Mouse (Mus musculus): ENCODE measurements around the gene Grin3a. TPM values are rescaled to one million over a fixed set of nuclear protein-coding genes. Genes with fewer than 3 reads are reported as not detected.
"Not testable (repeated sequence)": the region's sequence is repeated elsewhere in the genome, so short reads cannot be mapped to it uniquely, and the experiment has no call there.

The Grin3a gene
- total RNA-seq, 2 experiments from 2014 or later = not detected

DNA sequence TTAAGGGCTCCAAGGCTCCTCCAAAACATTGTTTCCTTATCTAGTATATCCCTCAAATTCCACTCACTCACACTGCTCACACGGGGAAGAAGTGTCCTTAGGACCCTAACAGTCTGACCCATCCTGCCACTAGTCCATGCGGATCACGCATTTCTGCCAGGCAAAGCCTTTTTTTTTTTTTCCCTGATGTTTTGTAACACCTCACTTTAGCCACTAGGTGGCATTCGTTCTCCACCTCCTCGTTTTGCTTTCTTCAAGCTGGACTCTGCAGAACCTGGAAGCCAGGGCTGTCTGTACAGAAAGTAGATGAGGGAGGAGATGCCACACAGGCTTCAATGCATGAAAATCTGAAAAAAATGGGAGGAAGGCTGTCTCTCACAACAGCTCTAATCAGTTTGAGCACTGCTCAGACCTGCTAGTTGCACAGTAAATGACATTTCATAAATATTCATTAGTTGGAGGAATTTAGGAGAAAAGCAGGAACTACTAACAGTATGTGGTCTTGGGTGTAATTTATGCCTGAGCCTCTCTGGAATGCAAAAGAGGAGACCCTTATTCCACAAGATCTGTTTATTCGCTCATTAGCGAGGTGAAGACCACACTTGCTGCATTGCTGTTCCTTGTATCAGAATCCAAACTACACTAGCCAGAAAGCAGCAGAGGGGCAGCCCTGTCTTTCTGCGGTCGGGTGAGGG, 156.8 kb downstream of the Grin3a start:
- ATAC-seq (replicated peaks; ENCODE audit: low FRiP score, low TSS enrichment, poor library complexity, severe bottlenecking) = peak; percentile 68

GRCm38 (mm10) chr4:49681812-49682211, 163.7 kb downstream of the Grin3a start, which contains the start of gene Ppp3r2:
Ppp3r2 (minus strand) TSS chr4:49682024.
- no peak for ATAC-seq (replicated peaks; ENCODE audit: low FRiP score, low TSS enrichment, poor library complexity, severe bottlenecking)

- ATAC-seq (replicated peaks; ENCODE audit: low FRiP score, low TSS enrichment, poor library complexity, severe bottlenecking) = no peak
Measured at GRCm38 (mm10) chr4:49680171-49680875, 165.2 kb downstream of the Grin3a start.

DNA sequence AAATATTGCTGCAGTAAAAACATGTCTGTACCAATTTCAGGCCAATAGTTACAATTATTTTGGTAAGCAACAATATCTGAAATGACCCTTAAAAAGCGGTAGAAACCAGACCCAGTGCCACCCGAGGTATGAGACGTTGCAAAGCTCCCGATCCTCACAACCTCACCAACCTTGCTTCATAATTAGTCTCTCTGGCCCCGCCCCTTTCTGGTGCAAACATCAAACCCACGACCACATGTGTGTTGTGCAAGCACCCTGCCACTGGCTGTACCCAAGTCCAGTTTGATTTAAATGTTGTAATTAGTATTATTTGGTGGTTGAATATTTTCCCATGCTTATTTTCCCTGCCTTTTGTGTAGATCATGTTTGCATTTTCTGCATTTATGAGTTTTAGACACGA, 168.8 kb downstream of the Grin3a start:
- ATAC-seq (replicated peaks; ENCODE audit: low FRiP score, low TSS enrichment, poor library complexity, severe bottlenecking) = no peak

GRCm38 (mm10) chr4:49676071-49676470, 169.5 kb downstream of the Grin3a start:
- ATAC-seq (replicated peaks; ENCODE audit: low FRiP score, low TSS enrichment, poor library complexity, severe bottlenecking) = no peak

DNA sequence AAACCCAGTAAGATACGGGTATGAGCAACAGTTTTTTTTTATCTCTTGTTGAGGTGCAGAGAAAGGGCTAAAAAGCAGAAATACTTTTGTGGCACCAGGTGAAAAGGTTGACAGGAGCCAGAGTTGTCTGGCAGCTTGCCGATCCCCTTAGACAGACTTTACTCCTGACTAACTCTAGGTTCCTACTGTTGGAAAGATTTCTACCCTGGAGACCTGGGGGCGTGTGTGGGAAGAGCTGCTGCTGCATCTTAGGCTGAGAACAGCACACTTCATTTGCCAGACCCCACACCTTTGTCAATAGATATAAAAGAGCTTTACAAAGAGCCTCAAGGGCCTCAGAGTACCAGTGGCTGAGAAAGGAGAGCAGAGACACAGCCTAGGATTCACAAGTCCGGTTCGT, 180.7 kb downstream of the Grin3a start:
- ATAC-seq (replicated peaks; ENCODE audit: low FRiP score, low TSS enrichment, poor library complexity, severe bottlenecking) = no peak

- no peak for ATAC-seq (replicated peaks; ENCODE audit: low FRiP score, low TSS enrichment, poor library complexity, severe bottlenecking)
Measured at GRCm38 (mm10) chr4:49662231-49662630, 183.3 kb downstream of the Grin3a start.

GRCm38 (mm10) chr4:49661664-49662063, 183.9 kb downstream of the Grin3a start:
- ATAC-seq (replicated peaks; ENCODE audit: low FRiP score, low TSS enrichment, poor library complexity, severe bottlenecking) = no peak

DNA sequence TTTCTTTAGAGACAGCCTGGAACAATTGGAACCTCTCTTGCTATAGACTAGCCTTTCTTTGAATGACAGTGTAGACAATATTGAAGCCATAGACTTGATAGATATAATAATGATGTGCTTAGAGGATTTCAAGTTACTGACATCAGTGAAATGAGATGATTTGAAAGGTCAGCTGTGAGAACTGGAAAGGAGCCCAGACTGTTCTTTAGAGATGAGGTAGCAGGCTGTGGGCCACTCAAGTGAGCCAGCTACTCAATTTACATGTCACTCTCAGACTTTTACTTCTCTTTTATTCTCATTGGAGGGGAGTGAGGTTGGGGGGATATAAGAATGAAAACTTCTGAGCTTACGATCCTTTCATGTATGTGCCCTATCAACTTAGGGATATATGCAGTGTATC, 186.1 kb downstream of the Grin3a start:
- ATAC-seq (replicated peaks; ENCODE audit: low FRiP score, low TSS enrichment, poor library complexity, severe bottlenecking) = no peak

- peak; percentile 95 for ATAC-seq (replicated peaks; ENCODE audit: low FRiP score, low TSS enrichment, poor library complexity, severe bottlenecking)
Measured at GRCm38 (mm10) chr4:49639913-49640312, 205.6 kb downstream of the Grin3a start.

DNA sequence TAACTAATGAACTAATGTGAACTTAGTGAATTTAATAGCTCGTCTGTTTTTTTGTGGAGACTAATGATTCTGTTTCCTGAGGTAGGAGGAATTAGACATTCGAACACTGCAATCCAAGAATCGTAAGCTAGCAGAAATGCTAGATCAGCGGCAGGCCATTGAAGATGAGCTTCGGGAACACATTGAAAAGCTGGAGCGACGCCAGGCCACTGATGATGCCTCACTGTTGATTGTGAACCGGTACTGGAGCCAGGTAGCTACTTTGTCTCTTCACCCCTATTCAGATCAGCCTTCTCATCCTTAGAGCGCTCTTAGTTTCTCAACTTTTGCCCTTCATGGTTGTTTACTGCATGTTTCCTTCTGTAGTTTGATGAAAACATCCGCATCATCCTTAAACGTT, 207.7 kb downstream of the Grin3a start:
- no peak for ATAC-seq (replicated peaks; ENCODE audit: low FRiP score, low TSS enrichment, poor library complexity, severe bottlenecking)

- no peak; the same call in 1 of the 2 replicates for ATAC-seq (replicated peaks; ENCODE audit: low FRiP score, low TSS enrichment, poor library complexity, severe bottlenecking)
Measured at GRCm38 (mm10) chr4:49632139-49632481, 213.4 kb downstream of the Grin3a start.

DNA sequence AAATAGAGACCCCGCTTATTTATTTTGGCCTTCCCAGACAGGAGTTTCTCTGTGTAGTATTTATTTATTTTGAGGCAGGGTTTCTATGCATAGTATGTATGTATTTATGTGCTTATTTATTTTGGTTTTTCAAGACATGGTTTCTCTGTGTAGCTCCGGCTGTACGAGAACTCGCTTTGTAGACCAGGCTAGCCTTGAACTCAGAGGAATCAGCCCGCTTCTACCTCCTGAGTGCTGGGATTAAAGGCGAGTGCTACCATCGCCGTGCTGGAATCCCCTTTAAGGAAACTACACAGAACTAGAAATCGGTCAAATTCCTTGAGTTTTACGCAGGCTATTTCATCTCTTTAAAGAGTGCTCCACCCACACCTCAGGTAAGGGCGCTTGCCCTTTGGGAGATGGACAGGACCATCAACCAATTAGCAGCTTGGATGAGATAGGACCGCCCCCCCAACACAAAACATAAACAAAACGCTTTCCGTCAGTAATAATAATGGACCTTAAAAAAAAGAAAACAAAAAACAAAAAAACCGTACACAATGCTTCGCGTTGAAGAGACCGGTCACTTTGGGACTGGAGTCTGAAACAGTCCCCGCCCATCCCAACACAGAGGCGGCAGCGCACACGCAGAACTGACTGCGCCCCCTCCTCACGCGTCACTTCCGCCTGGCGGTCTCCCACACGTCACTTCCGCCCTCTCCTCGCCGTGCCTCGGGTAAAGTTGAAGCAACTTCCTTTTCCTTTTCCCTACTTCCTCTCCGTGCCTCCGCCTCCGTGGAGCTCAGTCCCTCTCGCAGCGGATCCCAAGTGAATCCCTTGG, 214.0 kb downstream of the Grin3a start, which contains the start of gene Rnf20:
TSS of gene Rnf20 (plus strand) at position 688 of the 820 bp plus-strand sequence.
- peak; percentile 95 for ATAC-seq (replicated peaks; ENCODE audit: low FRiP score, low TSS enrichment, poor library complexity, severe bottlenecking)

DNA sequence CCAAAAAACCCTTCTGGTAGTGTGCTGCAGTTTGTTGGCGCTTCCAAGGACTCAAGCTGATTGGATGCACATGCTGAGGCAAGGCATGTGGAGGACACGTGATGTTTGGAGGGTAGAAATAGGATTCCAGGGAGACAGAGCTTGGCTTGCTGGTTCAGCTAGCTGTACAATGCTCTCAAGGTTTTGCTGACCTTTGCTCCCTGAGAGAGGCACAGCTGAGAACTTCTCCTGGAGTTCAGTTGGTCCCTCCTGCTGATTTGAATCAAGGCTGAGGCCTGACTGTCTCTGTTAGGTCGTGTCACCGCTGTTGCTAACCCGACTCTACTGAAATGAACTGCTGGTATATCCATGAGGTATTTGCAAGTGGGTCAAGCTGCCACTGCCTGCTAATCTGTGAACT, 216.6 kb downstream of the Grin3a start:
- ATAC-seq (replicated peaks; ENCODE audit: low FRiP score, low TSS enrichment, poor library complexity, severe bottlenecking) = no peak

DNA sequence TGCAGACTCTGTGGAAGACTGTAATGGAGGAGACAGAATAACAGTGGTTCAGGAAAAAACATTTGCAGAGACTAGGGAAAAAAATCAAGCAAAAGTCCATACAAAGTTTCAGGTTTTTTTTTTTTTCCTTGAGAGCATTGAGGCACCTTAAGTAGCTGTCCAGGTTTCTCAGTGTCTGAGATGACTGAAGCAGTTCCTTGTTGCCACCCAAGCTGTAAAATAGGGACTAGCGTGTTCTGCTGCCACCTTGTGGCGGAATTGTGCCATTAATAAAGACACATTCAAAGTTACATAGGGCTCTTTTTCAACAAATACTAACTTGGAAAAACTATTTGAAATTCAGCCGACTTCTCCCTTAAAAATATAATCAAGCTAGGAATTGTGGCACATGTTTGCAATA, 218.6 kb downstream of the Grin3a start:
- peak; percentile 66 for ATAC-seq (replicated peaks; ENCODE audit: low FRiP score, low TSS enrichment, poor library complexity, severe bottlenecking)

DNA sequence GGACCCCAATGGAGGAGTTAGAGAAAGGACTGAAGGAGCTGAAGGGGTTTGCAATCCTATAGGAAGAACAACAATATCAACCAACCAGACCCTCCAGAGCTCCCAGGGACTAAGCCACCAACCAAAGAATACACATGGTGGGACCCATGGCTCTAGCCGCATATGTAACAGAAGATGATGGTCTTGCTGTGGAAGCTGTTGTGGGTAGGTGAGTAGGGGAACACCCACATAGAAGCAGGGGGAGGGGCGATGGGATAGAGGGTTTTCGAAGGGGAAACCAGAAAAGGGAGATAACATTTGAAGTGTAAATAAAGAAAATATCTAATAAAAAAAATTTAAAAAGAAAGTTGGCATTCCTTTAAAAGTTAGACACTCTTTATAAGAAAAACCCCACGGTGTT, 220.6 kb downstream of the Grin3a start:
- not testable (repeated sequence) for ATAC-seq (replicated peaks; ENCODE audit: low FRiP score, low TSS enrichment, poor library complexity, severe bottlenecking)

DNA sequence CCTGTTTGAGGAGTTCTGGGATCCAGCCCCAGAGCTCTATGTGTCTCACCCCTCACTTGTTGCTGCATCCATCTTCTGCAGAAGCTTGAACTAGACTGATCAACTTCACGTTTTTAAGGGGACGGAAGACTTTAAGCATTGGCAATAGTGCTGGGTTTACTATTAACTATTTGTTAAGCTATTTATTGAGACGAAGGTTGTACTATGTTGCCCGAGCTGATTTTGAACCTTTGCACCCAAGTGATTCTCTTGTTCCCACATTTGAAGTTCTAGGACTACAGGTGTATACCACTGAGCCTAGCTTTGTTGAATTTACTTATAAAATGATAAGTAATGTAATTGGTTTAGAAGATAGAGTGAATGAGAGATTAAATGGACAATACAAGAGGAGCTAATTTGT, 221.6 kb downstream of the Grin3a start:
- ATAC-seq (replicated peaks; ENCODE audit: low FRiP score, low TSS enrichment, poor library complexity, severe bottlenecking) = no peak

- ATAC-seq (replicated peaks; ENCODE audit: low FRiP score, low TSS enrichment, poor library complexity, severe bottlenecking) = no peak
Measured at GRCm38 (mm10) chr4:49622272-49622671, 223.3 kb downstream of the Grin3a start.

GRCm38 (mm10) chr4:49619861-49620260, 225.7 kb downstream of the Grin3a start:
- not testable (repeated sequence) for ATAC-seq (replicated peaks; ENCODE audit: low FRiP score, low TSS enrichment, poor library complexity, severe bottlenecking)

- ATAC-seq (replicated peaks; ENCODE audit: low FRiP score, low TSS enrichment, poor library complexity, severe bottlenecking) = no peak
Measured at GRCm38 (mm10) chr4:49616924-49617323, 228.6 kb downstream of the Grin3a start.
